Mouse (Mus musculus): ENCODE measurements around the gene Rtf2. TPM values are rescaled to one million over a fixed set of nuclear protein-coding genes. Genes with fewer than 3 reads are reported as not detected.

Rtf2 gene
- polyA plus RNA-seq, 1 experiment from 2014 or later: 75.3 TPM

GRCm38 (mm10) chr2:172445617-172446016, 5.3 kb downstream of the Rtf2 start:
- Histone ChIP-seq H3K9ac (ENCODE audit: low read depth, low read length) (no peak overlapping the region), H3K4me2 (replicated peaks; ENCODE audit: low read depth) (no peak overlapping the region), H3K9me3 (ENCODE audit: control insufficient read depth) (no peaks in the 10 kb centered on the region), H3K36me3 (ENCODE audit: control insufficient read depth, insufficient read depth) (peaks cover 62% of the 10 kb centered on the region), H3K4me1 (replicated peaks; ENCODE audit: control insufficient read depth, insufficient read depth, low read length) (peaks cover 4% of the 10 kb centered on the region; the same call in 1 of the 2 replicates), H3K27me3 (replicated peaks; ENCODE audit: control insufficient read depth, insufficient read depth, low read length) (no peaks in the 10 kb centered on the region), H3K27ac (ENCODE audit: low read depth, low read length) (no peak overlapping the region), H3K4me3 (ENCODE audit: low read depth, low read length) (no peak overlapping the region)
- ATAC-seq: no peak
- 92% methylated on average over 4 of the region's 4 CpGs for WGBS
- no peak for TF ChIP-seq CTCF (IDR thresholded peaks at IDR 0.05; ENCODE audit: low read depth)

GRCm38 (mm10) chr2:172447317-172447716, 7.0 kb downstream of the Rtf2 start:
- Histone ChIP-seq H3K9ac (ENCODE audit: low read depth, low read length) (no peak overlapping the region), H3K27ac (ENCODE audit: low read depth, low read length) (no peak overlapping the region), H3K4me1 (replicated peaks; ENCODE audit: control insufficient read depth, insufficient read depth, low read length) (no peaks in the 10 kb centered on the region), H3K4me2 (replicated peaks; ENCODE audit: low read depth) (no peak overlapping the region), H3K27me3 (replicated peaks; ENCODE audit: control insufficient read depth, insufficient read depth, low read length) (no peaks in the 10 kb centered on the region), H3K36me3 (ENCODE audit: control insufficient read depth, insufficient read depth) (peaks cover 79% of the 10 kb centered on the region), H3K4me3 (ENCODE audit: low read depth, low read length) (no peak overlapping the region), H3K9me3 (ENCODE audit: control insufficient read depth) (no peaks in the 10 kb centered on the region)
- 89% methylated on average over 6 of the region's 6 CpGs for WGBS
- no peak for ATAC-seq
- peak; percentile 71 for TF ChIP-seq CTCF (IDR thresholded peaks at IDR 0.05; ENCODE audit: low read depth)

- Histone ChIP-seq H3K4me2 (replicated peaks; ENCODE audit: low read depth) (no peak overlapping the region), H3K27me3 (replicated peaks; ENCODE audit: control insufficient read depth, insufficient read depth, low read length) (no peaks in the 10 kb centered on the region), H3K4me3 (ENCODE audit: low read depth, low read length) (no peak overlapping the region), H3K9ac (ENCODE audit: low read depth, low read length) (no peak overlapping the region), H3K9me3 (ENCODE audit: control insufficient read depth) (no peaks in the 10 kb centered on the region), H3K36me3 (ENCODE audit: control insufficient read depth, insufficient read depth) (peaks cover 89% of the 10 kb centered on the region), H3K27ac (ENCODE audit: low read depth, low read length) (no peak overlapping the region), H3K4me1 (replicated peaks; ENCODE audit: control insufficient read depth, insufficient read depth, low read length) (no peaks in the 10 kb centered on the region)
- WGBS: 81% methylated on average over 4 of the region's 4 CpGs
- TF ChIP-seq CTCF (IDR thresholded peaks at IDR 0.05; ENCODE audit: low read depth): no peak
- ATAC-seq: no peak
Observed at GRCm38 (mm10) chr2:172448329-172448728, 8.0 kb downstream of the Rtf2 start.

- Histone ChIP-seq H3K27ac (ENCODE audit: low read depth, low read length) (no peak overlapping the region; the same call in 1 of the 2 replicates), H3K4me3 (ENCODE audit: low read depth, low read length) (no peak overlapping the region), H3K4me1 (replicated peaks; ENCODE audit: control insufficient read depth, insufficient read depth, low read length) (no peaks in the 10 kb centered on the region), H3K9ac (ENCODE audit: low read depth, low read length) (no peak overlapping the region), H3K27me3 (replicated peaks; ENCODE audit: control insufficient read depth, insufficient read depth, low read length) (no peaks in the 10 kb centered on the region), H3K36me3 (ENCODE audit: control insufficient read depth, insufficient read depth) (peaks cover 87% of the 10 kb centered on the region), H3K4me2 (replicated peaks; ENCODE audit: low read depth) (no peak overlapping the region), H3K9me3 (ENCODE audit: control insufficient read depth) (no peaks in the 10 kb centered on the region)
- no peak for ATAC-seq
- no peak for TF ChIP-seq CTCF (IDR thresholded peaks at IDR 0.05; ENCODE audit: low read depth)
- WGBS: 79% methylated on average over 6 of the region's 6 CpGs
Observed at GRCm38 (mm10) chr2:172450640-172451039, 10.3 kb downstream of the Rtf2 start.

GRCm38 (mm10) chr2:172452031-172452430, 11.7 kb downstream of the Rtf2 start:
- no peak for TF ChIP-seq CTCF (IDR thresholded peaks at IDR 0.05; ENCODE audit: low read depth)
- H3K4me3 ChIP-seq (ENCODE audit: low read depth, low read length): no peak overlapping the region
- no peaks in the 10 kb centered on the region for H3K4me1 ChIP-seq (replicated peaks; ENCODE audit: control insufficient read depth, insufficient read depth, low read length)
- no peak overlapping the region for H3K9ac ChIP-seq (ENCODE audit: low read depth, low read length)
- H3K9me3 ChIP-seq (ENCODE audit: control insufficient read depth): no peaks in the 10 kb centered on the region
- H3K27ac ChIP-seq (ENCODE audit: low read depth, low read length): no peak overlapping the region
- peaks cover 82% of the 10 kb centered on the region for H3K36me3 ChIP-seq (ENCODE audit: control insufficient read depth, insufficient read depth)
- no peak overlapping the region for H3K4me2 ChIP-seq (replicated peaks; ENCODE audit: low read depth)
- 94% methylated on average over 4 of the region's 4 CpGs for WGBS
- no peaks in the 10 kb centered on the region for H3K27me3 ChIP-seq (replicated peaks; ENCODE audit: control insufficient read depth, insufficient read depth, low read length)
- ATAC-seq: no peak

- no peaks in the 10 kb centered on the region for H3K9me3 ChIP-seq (ENCODE audit: control insufficient read depth)
- no peaks in the 10 kb centered on the region for H3K27me3 ChIP-seq (replicated peaks; ENCODE audit: control insufficient read depth, insufficient read depth, low read length)
- H3K4me1 ChIP-seq (replicated peaks; ENCODE audit: control insufficient read depth, insufficient read depth, low read length): no peaks in the 10 kb centered on the region
- H3K4me3 ChIP-seq (ENCODE audit: low read depth, low read length): no peak overlapping the region
- H3K36me3 ChIP-seq (ENCODE audit: control insufficient read depth, insufficient read depth): peaks cover 82% of the 10 kb centered on the region
- no peak for ATAC-seq
- H3K4me2 ChIP-seq (replicated peaks; ENCODE audit: low read depth): no peak overlapping the region
- H3K9ac ChIP-seq (ENCODE audit: low read depth, low read length): no peak overlapping the region
- H3K27ac ChIP-seq (ENCODE audit: low read depth, low read length): no peak overlapping the region
- TF ChIP-seq CTCF (IDR thresholded peaks at IDR 0.05; ENCODE audit: low read depth): no peak
- WGBS: 92% methylated on average over 10 of the region's 10 CpGs
Observed at GRCm38 (mm10) chr2:172452458-172452857, 12.1 kb downstream of the Rtf2 start.

- Histone ChIP-seq H3K9ac (ENCODE audit: low read depth, low read length) (no peak within 1 kb of the TSS), H3K4me3 (ENCODE audit: low read depth, low read length) (no peak within 1 kb of the TSS), H3K4me2 (replicated peaks; ENCODE audit: low read depth) (no peak within 1 kb of the TSS), H3K4me1 (replicated peaks; ENCODE audit: control insufficient read depth, insufficient read depth, low read length) (no peaks in the 10 kb centered on the region), H3K27ac (ENCODE audit: low read depth, low read length) (no peak within 1 kb of the TSS), H3K36me3 (ENCODE audit: control insufficient read depth, insufficient read depth) (peaks cover 53% of the 10 kb centered on the region), H3K27me3 (replicated peaks; ENCODE audit: control insufficient read depth, insufficient read depth, low read length) (no peaks in the 10 kb centered on the region), H3K9me3 (ENCODE audit: control insufficient read depth) (no peaks in the 10 kb centered on the region)
- ATAC-seq: no peak
- WGBS: 55% methylated on average over 11 of the region's 11 CpGs
- TF ChIP-seq CTCF (IDR thresholded peaks at IDR 0.05; ENCODE audit: low read depth): no peak
Observed at GRCm38 (mm10) chr2:172458496-172458895, 18.1 kb downstream of the Rtf2 start, which contains the start of gene Gcnt7. Gene Gcnt7, minus strand, starts transcription at chr2:172458596.
